Mouse (Mus musculus): Measurements from ENCODE around the gene Acta1.

- TF ChIP-seq CHD2 (IDR thresholded peaks at IDR 0.05; ENCODE audit: low read depth, low read length) (no peak), ZC3H11A (IDR thresholded peaks at IDR 0.05; ENCODE audit: borderline replicate concordance, low read depth, low read length) (no peak), ZNF384 (IDR thresholded peaks at IDR 0.05; ENCODE audit: low read depth, low read length) (no peak), MAFK (IDR thresholded peaks at IDR 0.05; ENCODE audit: insufficient read depth, low read depth, low read length) (no peak)
These were observed 8.1 kb upstream of the Acta1 start for GRCm38 (mm10) chr8:123902653-123903052.
